Mouse (Mus musculus): ENCODE measurements around the gene Kirrel3. TPM values are rescaled to one million over a fixed set of nuclear protein-coding genes. Genes with fewer than 3 reads are reported as not detected.

Gene Kirrel3
- polyA plus RNA-seq, 1 experiment = not detected

DNA sequence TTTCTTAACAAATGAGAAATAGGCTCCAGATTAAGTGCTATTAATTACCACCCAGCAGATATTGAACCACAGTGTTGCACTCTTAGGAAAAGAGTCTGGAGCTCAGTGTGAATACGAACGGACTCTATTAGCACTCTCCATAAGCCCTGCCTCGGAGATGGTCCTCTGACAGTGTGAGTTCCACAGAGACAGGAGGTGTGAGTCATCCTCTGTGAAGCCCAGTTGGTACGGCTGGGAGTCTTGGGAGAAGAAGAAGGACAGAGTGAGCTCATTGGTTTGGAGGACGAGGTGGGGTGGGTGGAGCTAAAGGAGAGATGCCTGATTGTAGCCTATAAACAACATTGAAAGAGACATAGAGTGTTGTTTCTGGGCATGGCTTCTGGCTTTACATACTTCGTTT lies 247.9 kb downstream of the Kirrel3 start:
- H3K4me3 ChIP-seq (replicated peaks) = no peak overlapping the region
- H3K4me1 ChIP-seq (ENCODE audit: control insufficient read depth) = no peaks in the 10 kb centered on the region
- no peaks in the 10 kb centered on the region for H3K9me3 ChIP-seq (ENCODE audit: control insufficient read depth, low read length)
- no peaks in the 10 kb centered on the region for H3K36me3 ChIP-seq (ENCODE audit: control insufficient read depth)
- TF ChIP-seq TAL1 (IDR thresholded peaks at IDR 0.05; ENCODE audit: low read length) (no peak), GATA1 (IDR thresholded peaks at IDR 0.05; ENCODE audit: low read length) (no peak)
- no peaks in the 10 kb centered on the region for H3K27me3 ChIP-seq (ENCODE audit: control insufficient read depth)

DNA sequence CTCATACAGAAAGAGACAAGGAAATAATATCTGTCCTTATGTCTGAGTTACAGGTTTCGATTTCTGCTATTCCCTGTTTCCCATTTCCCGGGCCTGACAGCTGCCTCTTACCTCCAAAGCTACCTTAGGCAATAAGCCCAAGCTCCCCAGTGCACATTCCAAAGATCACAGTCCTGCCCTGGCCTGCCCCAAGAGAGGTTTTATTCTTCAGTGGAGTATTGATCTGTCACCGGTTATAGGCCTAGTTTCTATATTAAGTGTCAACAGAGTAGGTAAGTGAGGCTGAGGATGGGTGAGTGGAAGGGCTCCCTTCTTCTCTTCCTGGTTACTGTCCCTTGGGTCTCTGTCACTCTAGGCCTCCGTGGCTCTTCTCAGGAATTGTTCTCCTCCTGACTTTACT lies 249.3 kb downstream of the Kirrel3 start:
- H3K9me3 ChIP-seq (ENCODE audit: control insufficient read depth, low read length) = no peaks in the 10 kb centered on the region
- TF ChIP-seq GATA1 (IDR thresholded peaks at IDR 0.05; ENCODE audit: low read length) = no peak
- TF ChIP-seq TAL1 (IDR thresholded peaks at IDR 0.05; ENCODE audit: low read length) = no peak
- no peaks in the 10 kb centered on the region for H3K27me3 ChIP-seq (ENCODE audit: control insufficient read depth)
- no peaks in the 10 kb centered on the region for H3K36me3 ChIP-seq (ENCODE audit: control insufficient read depth)
- no peak overlapping the region for H3K4me3 ChIP-seq (replicated peaks)
- no peaks in the 10 kb centered on the region for H3K4me1 ChIP-seq (ENCODE audit: control insufficient read depth)

DNA sequence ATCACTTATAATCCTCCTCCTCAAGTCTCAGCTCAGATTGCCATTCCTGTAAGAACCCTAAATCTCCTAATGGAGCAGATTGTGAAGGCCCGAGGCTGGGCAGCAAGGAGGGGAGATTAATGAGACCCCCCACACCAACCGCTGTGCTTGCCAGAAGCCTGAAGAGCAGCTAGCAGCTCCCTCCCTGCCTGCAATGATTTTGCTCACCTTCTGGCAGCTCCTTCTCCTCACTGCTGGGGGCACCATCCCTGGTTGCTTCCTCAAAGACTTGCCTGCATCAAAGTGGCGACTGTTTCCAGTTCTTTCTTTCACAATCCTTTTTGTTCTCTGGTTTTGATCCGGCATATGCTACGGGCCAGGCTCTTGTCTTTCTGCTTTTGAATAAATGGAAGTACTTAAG lies 253.7 kb downstream of the Kirrel3 start:
- Histone ChIP-seq H3K9me3 (ENCODE audit: control insufficient read depth, low read length) (no peaks in the 10 kb centered on the region), H3K4me1 (ENCODE audit: control insufficient read depth) (no peaks in the 10 kb centered on the region), H3K36me3 (ENCODE audit: control insufficient read depth) (no peaks in the 10 kb centered on the region), H3K27me3 (ENCODE audit: control insufficient read depth) (no peaks in the 10 kb centered on the region), H3K4me3 (replicated peaks) (no peak overlapping the region)
- TF ChIP-seq GATA1 (IDR thresholded peaks at IDR 0.05; ENCODE audit: low read length) (no peak), TAL1 (IDR thresholded peaks at IDR 0.05; ENCODE audit: low read length) (no peak)

DNA sequence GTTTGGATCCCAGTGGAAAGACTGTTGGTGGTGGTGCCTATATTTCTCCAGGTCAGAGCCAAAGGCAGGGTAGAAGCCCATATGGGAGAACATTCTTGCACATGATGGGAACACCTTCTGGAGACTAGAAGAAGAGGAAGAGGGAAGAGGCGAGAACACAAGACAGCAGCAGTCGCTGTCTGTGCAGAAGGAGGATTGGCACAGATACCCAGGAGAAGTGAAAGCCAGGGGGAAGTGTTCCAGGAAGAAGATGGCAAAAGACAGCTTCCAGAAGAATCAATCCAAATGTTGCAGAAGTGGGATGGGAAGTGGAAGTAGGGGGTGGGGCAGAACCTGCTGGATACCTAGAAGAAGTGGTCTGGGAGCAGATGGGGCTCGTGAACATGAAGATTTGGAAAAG lies 255.1 kb downstream of the Kirrel3 start:
- no peak overlapping the region for H3K4me3 ChIP-seq (replicated peaks)
- H3K4me1 ChIP-seq (ENCODE audit: control insufficient read depth) = no peaks in the 10 kb centered on the region
- no peaks in the 10 kb centered on the region for H3K36me3 ChIP-seq (ENCODE audit: control insufficient read depth)
- H3K9me3 ChIP-seq (ENCODE audit: control insufficient read depth, low read length) = no peaks in the 10 kb centered on the region
- no peaks in the 10 kb centered on the region for H3K27me3 ChIP-seq (ENCODE audit: control insufficient read depth)
- TF ChIP-seq TAL1 (IDR thresholded peaks at IDR 0.05; ENCODE audit: low read length) (no peak), GATA1 (IDR thresholded peaks at IDR 0.05; ENCODE audit: low read length) (no peak)

DNA sequence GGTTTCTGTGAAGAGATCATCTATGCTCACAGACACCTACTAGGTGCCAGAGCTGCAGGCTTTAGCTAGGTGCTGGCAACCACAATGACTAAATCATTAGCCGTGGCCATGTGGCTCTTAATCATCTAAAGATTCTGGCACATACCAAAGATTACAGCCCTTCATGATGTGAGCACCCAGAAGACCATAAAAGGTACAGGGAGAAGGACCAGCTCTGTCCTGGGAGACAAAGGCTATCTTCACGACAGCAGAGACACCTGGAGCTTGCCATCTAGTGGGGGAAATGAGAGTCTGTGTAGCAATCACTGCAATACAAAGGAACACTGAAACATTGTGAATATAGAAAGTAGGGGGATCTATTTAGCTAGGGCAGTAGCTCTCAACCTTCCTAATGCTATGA lies 262.3 kb downstream of the Kirrel3 start:
- TF ChIP-seq TAL1 (IDR thresholded peaks at IDR 0.05; ENCODE audit: low read length) (no peak), GATA1 (IDR thresholded peaks at IDR 0.05; ENCODE audit: low read length) (no peak)
- Histone ChIP-seq H3K9me3 (ENCODE audit: control insufficient read depth, low read length) (no peaks in the 10 kb centered on the region), H3K4me1 (ENCODE audit: control insufficient read depth) (no peaks in the 10 kb centered on the region), H3K27me3 (ENCODE audit: control insufficient read depth) (no peaks in the 10 kb centered on the region), H3K4me3 (replicated peaks) (no peak overlapping the region), H3K36me3 (ENCODE audit: control insufficient read depth) (no peaks in the 10 kb centered on the region)

DNA sequence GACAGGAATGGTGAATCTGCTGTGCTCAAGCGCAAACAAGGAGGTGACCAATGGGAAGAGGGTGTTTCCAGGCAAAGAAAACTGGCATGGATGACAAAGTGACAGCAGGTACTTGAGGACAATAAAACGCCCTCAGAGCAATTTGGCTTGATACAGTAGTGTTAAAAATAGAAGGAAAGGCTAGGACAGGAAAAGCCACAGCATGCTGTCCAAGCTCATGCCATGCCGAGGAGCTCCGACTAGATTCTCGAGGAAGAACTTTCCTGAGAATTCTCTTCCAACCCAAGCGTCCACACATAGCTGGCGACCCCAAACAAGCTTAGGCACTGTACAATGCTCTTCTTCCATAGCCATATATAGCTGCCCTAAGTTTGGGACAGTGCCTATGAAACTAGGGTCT lies 263.5 kb downstream of the Kirrel3 start:
- H3K27me3 ChIP-seq (ENCODE audit: control insufficient read depth) = no peaks in the 10 kb centered on the region
- H3K4me1 ChIP-seq (ENCODE audit: control insufficient read depth) = no peaks in the 10 kb centered on the region
- TF ChIP-seq GATA1 (IDR thresholded peaks at IDR 0.05; ENCODE audit: low read length) = no peak
- no peaks in the 10 kb centered on the region for H3K9me3 ChIP-seq (ENCODE audit: control insufficient read depth, low read length)
- no peak overlapping the region for H3K4me3 ChIP-seq (replicated peaks)
- no peaks in the 10 kb centered on the region for H3K36me3 ChIP-seq (ENCODE audit: control insufficient read depth)

DNA sequence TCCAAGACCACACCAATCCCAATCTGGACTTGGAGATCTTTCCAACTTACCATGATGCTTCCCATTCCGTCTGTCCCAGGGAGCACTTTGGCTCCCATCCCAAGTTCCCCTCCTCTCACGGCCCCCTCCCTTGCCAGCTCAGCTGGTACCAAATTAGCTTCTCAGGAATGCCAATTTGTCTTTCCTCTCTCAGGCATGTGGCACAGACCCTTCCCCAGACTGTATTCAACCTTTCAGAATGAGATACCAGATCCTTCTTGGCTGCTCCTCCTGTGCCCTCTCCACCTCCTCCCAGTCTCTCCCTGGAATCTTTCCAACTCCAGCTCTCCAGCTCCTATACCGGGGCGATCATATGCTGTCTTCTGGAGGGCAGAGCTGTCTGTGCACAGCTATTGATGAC lies 264.2 kb downstream of the Kirrel3 start:
- H3K36me3 ChIP-seq (ENCODE audit: control insufficient read depth) = no peaks in the 10 kb centered on the region
- H3K4me3 ChIP-seq (replicated peaks) = no peak overlapping the region
- H3K27me3 ChIP-seq (ENCODE audit: control insufficient read depth) = no peaks in the 10 kb centered on the region
- H3K4me1 ChIP-seq (ENCODE audit: control insufficient read depth) = no peaks in the 10 kb centered on the region
- TF ChIP-seq TAL1 (IDR thresholded peaks at IDR 0.05; ENCODE audit: low read length) (no peak), GATA1 (IDR thresholded peaks at IDR 0.05; ENCODE audit: low read length) (no peak)
- H3K9me3 ChIP-seq (ENCODE audit: control insufficient read depth, low read length) = no peaks in the 10 kb centered on the region

DNA sequence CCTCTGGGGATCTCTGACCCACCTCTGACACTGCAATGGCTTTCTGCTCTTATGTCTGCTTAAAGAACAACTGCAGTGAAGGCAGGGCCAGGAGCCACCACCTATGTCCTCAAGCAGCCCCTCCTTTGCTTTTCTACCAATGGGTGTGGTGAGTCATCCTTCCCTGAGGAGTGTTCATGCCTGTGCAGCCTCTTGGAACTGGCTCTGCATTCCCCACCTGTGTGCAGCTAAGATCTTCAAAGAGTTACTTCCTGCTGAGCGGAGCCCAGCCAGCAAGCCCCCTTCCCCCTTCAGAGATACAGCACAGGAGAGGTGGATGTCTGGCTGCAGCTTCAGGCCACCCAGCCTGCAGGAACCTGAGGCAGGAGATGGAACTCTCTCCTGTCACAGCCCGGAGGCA lies 265.2 kb downstream of the Kirrel3 start:
- no peak overlapping the region for H3K4me3 ChIP-seq (replicated peaks)
- no peaks in the 10 kb centered on the region for H3K9me3 ChIP-seq (ENCODE audit: control insufficient read depth, low read length)
- TF ChIP-seq GATA1 (IDR thresholded peaks at IDR 0.05; ENCODE audit: low read length) = no peak
- TF ChIP-seq TAL1 (IDR thresholded peaks at IDR 0.05; ENCODE audit: low read length) = no peak
- no peaks in the 10 kb centered on the region for H3K36me3 ChIP-seq (ENCODE audit: control insufficient read depth)
- H3K4me1 ChIP-seq (ENCODE audit: control insufficient read depth) = no peaks in the 10 kb centered on the region
- H3K27me3 ChIP-seq (ENCODE audit: control insufficient read depth) = no peaks in the 10 kb centered on the region

DNA sequence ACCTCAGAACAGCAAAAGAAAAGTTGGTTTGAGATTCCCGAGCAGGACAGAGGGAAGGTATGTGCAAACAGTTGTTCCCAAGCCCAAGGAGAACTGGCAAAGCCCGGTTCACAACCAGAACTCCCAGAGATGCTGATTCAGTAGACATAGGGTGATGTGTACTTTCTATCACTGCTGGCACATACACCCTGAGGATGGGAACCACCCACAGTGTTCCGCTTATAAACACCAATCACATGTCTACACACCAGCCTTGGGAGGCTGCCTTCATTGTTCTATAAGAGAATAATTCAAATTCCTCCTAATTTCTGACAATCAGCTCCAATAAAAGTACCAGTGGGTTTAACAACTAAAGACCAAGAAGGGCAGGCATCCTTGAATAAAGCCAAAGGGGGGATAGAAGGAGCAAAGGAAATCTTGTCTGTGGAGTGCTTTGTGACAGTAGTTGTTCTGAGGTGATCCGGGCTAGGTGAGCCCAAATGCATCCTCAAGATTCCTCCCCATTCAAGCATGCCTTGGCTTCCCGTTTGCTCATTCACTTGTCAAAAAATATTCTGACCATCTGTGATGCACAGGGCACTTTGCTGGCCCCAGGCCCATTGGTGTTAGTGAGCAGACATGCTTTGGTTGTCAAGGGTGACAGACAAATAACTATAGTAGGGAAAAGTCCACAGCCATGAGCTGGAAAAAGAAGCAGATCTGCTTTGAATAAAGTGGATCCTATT lies 266.5 kb downstream of the Kirrel3 start:
- no peaks in the 10 kb centered on the region for H3K9me3 ChIP-seq (ENCODE audit: control insufficient read depth, low read length)
- TF ChIP-seq GATA1 (IDR thresholded peaks at IDR 0.05; ENCODE audit: low read length) (no peak), TAL1 (IDR thresholded peaks at IDR 0.05; ENCODE audit: low read length) (no peak)
- no peaks in the 10 kb centered on the region for H3K4me1 ChIP-seq (ENCODE audit: control insufficient read depth)
- H3K36me3 ChIP-seq (ENCODE audit: control insufficient read depth) = no peaks in the 10 kb centered on the region
- no peak overlapping the region for H3K4me3 ChIP-seq (replicated peaks)
- no peaks in the 10 kb centered on the region for H3K27me3 ChIP-seq (ENCODE audit: control insufficient read depth)

DNA sequence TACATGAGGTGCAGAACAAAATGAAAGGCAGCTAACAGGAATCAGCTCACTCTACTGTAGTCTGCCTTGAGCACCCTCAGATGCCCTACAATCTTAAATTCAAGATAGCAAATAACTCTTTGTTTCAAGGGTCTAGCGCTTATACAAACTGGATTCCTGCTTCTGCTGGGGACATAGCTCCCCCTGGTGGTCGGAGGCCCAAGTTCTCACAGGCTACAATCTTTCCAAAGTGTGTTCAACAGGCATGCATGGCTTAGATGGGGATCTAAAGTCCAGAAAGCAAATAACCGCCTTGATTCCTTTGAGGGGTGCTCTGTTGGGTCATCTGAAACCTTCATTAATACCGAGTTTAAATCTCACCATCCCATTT lies 267.1 kb downstream of the Kirrel3 start:
- H3K36me3 ChIP-seq (ENCODE audit: control insufficient read depth) = no peaks in the 10 kb centered on the region
- no peak for TF ChIP-seq TAL1 (IDR thresholded peaks at IDR 0.05; ENCODE audit: low read length)
- no peak for TF ChIP-seq GATA1 (IDR thresholded peaks at IDR 0.05; ENCODE audit: low read length)
- no peak overlapping the region for H3K4me3 ChIP-seq (replicated peaks)
- no peaks in the 10 kb centered on the region for H3K4me1 ChIP-seq (ENCODE audit: control insufficient read depth)
- no peaks in the 10 kb centered on the region for H3K27me3 ChIP-seq (ENCODE audit: control insufficient read depth)
- no peaks in the 10 kb centered on the region for H3K9me3 ChIP-seq (ENCODE audit: control insufficient read depth, low read length)
